Mouse (Mus musculus): ENCODE measurements around the gene Ttll11.

DNA sequence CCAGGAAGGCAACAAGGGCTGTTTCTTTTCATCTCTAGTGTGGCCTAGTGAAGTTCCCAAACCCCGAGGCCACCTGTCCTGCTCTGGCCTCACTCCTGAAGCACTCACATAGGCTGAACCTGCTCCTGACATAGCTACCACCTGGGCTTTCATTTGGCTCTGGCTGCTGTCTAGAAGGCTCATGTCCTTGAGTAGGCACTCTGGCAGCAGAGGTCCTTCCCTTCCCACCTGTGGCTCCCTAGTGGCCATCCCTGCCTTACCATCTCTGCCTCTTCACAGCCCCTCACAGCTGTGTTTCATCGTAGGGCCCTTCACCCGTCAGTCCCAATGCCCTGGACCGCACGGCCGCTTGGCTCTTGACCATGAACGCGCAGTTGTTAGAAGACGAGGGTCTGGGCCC lies 258.8 kb downstream of the Ttll11 start:
- TF ChIP-seq EP300 (IDR thresholded peaks at IDR 0.05; ENCODE audit: low read depth) (no peak), CTCF (IDR thresholded peaks at IDR 0.05; ENCODE audit: low read depth) (no peak)
